In the genomic region with DNA sequence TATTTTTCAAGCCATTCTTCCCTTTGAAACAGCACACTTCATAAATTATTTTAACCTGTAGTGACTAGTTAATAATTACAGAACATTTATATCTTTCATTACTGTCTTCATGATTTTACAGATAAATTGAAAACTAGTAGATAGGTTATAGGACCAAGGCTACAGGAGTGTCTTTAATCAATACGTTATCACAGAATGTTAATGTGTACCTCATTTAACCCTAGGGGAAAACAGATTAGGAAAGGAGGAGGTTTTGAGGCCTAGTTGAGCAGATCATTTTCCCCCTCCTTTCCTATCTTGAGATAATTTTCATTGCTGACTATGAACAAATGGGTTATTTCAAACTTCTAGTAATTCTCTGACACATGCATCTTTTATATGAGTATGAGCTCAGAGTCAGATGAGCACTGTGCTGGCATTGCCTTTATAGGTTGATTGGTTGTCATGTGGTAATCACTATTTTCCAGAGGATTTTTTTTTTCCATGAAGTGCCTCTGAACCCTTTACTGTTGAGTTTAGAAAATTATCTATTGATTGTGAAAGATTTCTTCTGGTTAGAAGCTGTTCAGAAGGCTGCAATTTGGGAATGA, we compare ENCODE assay signal across 16 mouse cellular contexts.
"Had no signal": no experiment of that assay in that cellular context is flagged by ENCODE, and none has a peak within 500 bp of the region (broad histone marks: within the 10 kb centered on the region; RNA-seq: fewer than 3 reads in every experiment).

No protein-coding gene starts in this region.

- H3K4me3 ChIP-seq: neural tube, embryonic 13.5 days; neural tube, embryonic 15.5 days; stomach, embryonic 15.5 days had no signal

- H3K4me1 ChIP-seq: neural tube, embryonic 13.5 days; neural tube, embryonic 15.5 days; stomach, embryonic 15.5 days had no signal

- H3K27me3 ChIP-seq: neural tube, embryonic 13.5 days; neural tube, embryonic 15.5 days; stomach, embryonic 15.5 days had no signal

- H3K9me3 ChIP-seq: neural tube, embryonic 13.5 days; neural tube, embryonic 15.5 days; stomach, embryonic 15.5 days had no signal

- H3K36me3 ChIP-seq: neural tube, embryonic 13.5 days; neural tube, embryonic 15.5 days; stomach, embryonic 15.5 days had no signal

- H3K27ac ChIP-seq: neural tube, embryonic 13.5 days; neural tube, embryonic 15.5 days; stomach, embryonic 15.5 days; stomach, postnatal 0 days had no signal

- H3K4me2 ChIP-seq: neural tube, embryonic 13.5 days; neural tube, embryonic 15.5 days; stomach, embryonic 15.5 days had no signal

- H3K9ac ChIP-seq: neural tube, embryonic 13.5 days; neural tube, embryonic 15.5 days; stomach, embryonic 15.5 days had no signal

- DNase-seq: retina, postnatal 1 day; right cerebral cortex, adult 18-20 months; right cerebral cortex, postnatal 14 days; right cerebral cortex, postnatal 25 days; right cerebral cortex, postnatal 4 days; spleen, adult 18-20 months; thymus, adult 18-20 months; thymus, adult 2 months; thymus, postnatal 14 days; thymus, postnatal 25 days; thymus, postnatal 36 days; thymus, postnatal 4 days had no signal
